Mouse (Mus musculus) bone marrow macrophage, adult 2 months (primary cell): ENCODE measurements around the gene Sptlc2.

ENCODE experiments used
- CTCF ChIP-seq: IDR thresholded peaks from 2 replicates; pipeline ENCODE4 v1.5.1; 2012; ENCODE audit warnings: low read depth, mild to moderate bottlenecking, low read length, moderate library complexity
- POLR2A ChIP-seq: IDR thresholded peaks from 2 replicates; pipeline ENCODE4 v1.6.1; 2012; ENCODE audit warnings: mild to moderate bottlenecking, low read depth, low read length, borderline replicate concordance

DNA sequence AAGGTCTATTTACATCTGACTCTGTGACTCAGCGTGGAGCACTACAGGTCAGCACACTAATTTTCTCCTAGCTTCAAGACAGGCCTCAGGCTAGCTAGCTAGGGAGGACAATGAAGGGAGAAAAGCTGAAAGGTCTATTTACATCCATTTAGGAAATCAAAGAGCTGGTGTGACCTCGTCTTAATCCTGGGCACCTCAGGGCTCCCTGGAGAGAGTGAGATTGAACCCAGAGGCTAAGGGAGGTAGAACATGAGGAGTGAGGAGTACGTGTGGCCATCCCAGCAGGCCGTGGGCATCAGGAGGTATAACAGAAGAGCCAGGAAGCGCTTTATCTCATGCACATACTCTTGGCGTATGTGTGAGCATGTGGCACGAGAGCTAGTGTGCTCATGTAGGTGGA, 104.4 kb downstream of the Sptlc2 start:
- TF ChIP-seq CTCF (no peak), POLR2A (no peak)
